Mouse (Mus musculus): ENCODE data around the gene Dpep3. TPM values are rescaled to one million over a fixed set of nuclear protein-coding genes. Genes with fewer than 3 reads are reported as not detected.

The Dpep3 gene
- total RNA-seq, 2 experiments from 2014 or later: not detected

- DNase-seq: no peak
These were observed 43.2 kb downstream of the Dpep3 start for GRCm38 (mm10) chr8:105935863-105936603.

- no peak for DNase-seq
These were observed 44.1 kb downstream of the Dpep3 start for GRCm38 (mm10) chr8:105935105-105935504.

DNA sequence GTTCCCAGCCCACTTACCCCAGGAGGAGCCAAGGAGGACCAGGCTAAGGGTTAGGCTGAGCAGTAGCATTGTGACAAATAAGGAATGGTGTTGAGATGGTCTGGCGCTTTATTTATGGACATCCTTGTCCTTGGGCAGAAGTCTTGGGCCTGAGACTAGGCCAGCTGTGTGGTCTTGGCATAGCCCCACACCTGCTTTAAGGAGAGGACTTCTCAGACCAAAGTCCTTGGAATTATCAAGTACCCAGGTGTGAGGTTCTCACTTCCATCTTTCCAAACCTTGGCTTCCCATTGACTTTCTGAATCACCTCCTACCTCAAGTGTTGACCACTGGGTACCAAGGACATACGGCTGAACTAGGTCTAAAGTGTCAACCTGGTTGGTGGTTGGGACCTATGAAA lies 45.5 kb downstream of the Dpep3 start, which contains the start of gene Ctrl:
Gene Ctrl (minus strand): TSS at position 101 of the 400 bp plus-strand sequence.
- no peak for DNase-seq

DNA sequence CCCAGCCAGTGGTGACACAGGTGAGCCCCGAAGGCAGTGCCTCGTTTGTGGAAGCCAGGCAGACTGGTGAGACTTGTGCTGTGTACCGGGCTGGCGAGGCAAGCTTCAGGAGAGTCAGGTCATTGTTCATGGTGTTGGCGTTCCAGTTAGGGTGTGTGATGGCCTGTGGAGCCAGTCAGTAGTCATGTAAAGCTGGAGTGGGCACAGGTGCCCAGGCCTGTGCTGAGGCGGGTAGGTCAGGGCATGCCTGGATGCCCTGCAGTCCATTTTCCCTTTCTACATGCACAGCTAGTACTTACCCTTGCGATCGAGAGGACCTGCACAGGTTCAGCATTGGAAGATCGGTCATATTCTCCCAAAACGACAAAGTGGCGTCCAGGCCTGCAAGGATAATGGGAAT lies 46.7 kb downstream of the Dpep3 start:
- no peak for DNase-seq

- DNase-seq: no peak
These were observed 48.0 kb downstream of the Dpep3 start for GRCm38 (mm10) chr8:105931271-105931670.

DNA sequence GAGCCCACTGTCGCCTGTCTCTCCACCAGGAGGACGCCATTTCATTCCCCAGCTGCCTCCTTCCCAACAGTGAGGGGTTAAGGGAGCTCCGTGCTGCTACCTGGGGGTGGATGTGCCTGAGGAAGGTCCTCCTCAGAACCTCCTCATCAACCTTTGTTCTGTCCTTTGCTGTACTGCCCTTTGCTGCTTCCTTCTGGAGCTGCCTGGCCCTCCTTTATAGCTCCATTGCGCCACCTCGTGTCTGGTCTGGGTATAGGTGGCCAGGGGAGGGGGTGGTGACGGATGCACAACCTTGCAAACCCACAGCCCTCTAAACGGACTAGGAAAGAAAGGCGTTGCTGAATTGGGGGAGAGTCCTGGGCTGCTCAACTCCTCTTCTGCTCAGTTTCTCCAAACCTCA lies 48.6 kb downstream of the Dpep3 start:
- peak; percentile 82 to 86 for DNase-seq

GRCm38 (mm10) chr8:105925123-105925522 lies 54.1 kb downstream of the Dpep3 start:
- no peak for DNase-seq

Small RNAs within 50 kb of the gene (microRNA-seq; reads per million reads assigned to microRNA genes)
- gene Mir7074: 0 to 0.21 reads per million in 2 experiments

Other genes with a start within 250 kb of the Dpep3 start
- gene Gfod2, start 220.8 kb downstream of the Dpep3 start, total RNA-seq (2021): 10 to 100 TPM; 21.9 to 22.5 TPM
- gene Ranbp10, start 152.1 kb downstream of the Dpep3 start, total RNA-seq (2021): 10 to 100 TPM; 24.4 to 27.6 TPM
- gene Tsnaxip1, start 151.7 kb downstream of the Dpep3 start, total RNA-seq (2021): under 1 TPM in 1 of 2 experiments, not detected in 1; 0.22 TPM
- 10 to 100 TPM; 14.2 to 15.2 TPM for gene Cenpt, start 126.2 kb downstream of the Dpep3 start, total RNA-seq (2021)
- gene Thap11, start 124.3 kb downstream of the Dpep3 start, total RNA-seq (2021): 10 to 100 TPM; 42.2 to 42.3 TPM
- 10 to 100 TPM; 27.6 to 36.3 TPM for gene Nutf2, start 118.8 kb downstream of the Dpep3 start, total RNA-seq (2021)
- 10 to 100 TPM; 59.2 to 68.2 TPM for gene Edc4, start 98.5 kb downstream of the Dpep3 start, total RNA-seq (2021)
- gene Nrn1l, start 85.9 kb downstream of the Dpep3 start, total RNA-seq (2021): 1 to 10 TPM in 1 of 2 experiments, under 1 TPM in 1; 1.00 to 3.0 TPM
- 1 to 10 TPM; 7.7 to 8.3 TPM for gene Pskh1, start 79.0 kb downstream of the Dpep3 start, total RNA-seq (2021)
- 1 to 10 TPM; 1.6 TPM for gene Ctrl, start 45.6 kb downstream of the Dpep3 start, total RNA-seq (2021)
- gene Psmb10, start 41.0 kb downstream of the Dpep3 start, total RNA-seq (2021): 10 to 100 TPM; 57.0 to 69.0 TPM
- 10 to 100 TPM; 41.7 to 45.8 TPM for gene Lcat, start 36.0 kb downstream of the Dpep3 start, total RNA-seq (2021)
- gene Slc12a4, start 13.3 kb downstream of the Dpep3 start, total RNA-seq (2021): 10 to 100 TPM; 20.5 to 20.7 TPM
- gene Dus2, start 11.9 kb upstream of the Dpep3 start, total RNA-seq (2021): 10 to 100 TPM; 18.9 to 22.6 TPM
- gene Dpep2nb, start 26.5 kb upstream of the Dpep3 start, total RNA-seq (2021): under 1 TPM in 1 of 2 experiments, not detected in 1; 0.32 TPM
- gene Ddx28, start 32.5 kb upstream of the Dpep3 start, total RNA-seq (2021): 10 to 100 TPM; 11.5 to 14.6 TPM
- gene Nfatc3, start 79.4 kb upstream of the Dpep3 start, total RNA-seq (2021): 10 to 100 TPM; 11.1 to 11.9 TPM
- gene Esrp2, start 157.5 kb upstream of the Dpep3 start, total RNA-seq (2021): not detected
- 10 to 100 TPM; 23.8 to 26.0 TPM for gene Pla2g15, start 171.0 kb upstream of the Dpep3 start, total RNA-seq (2021)
- gene Slc7a6, start 189.4 kb upstream of the Dpep3 start, total RNA-seq (2021): 10 to 100 TPM; 22.2 to 32.7 TPM
- 10 to 100 TPM; 23.5 to 23.9 TPM for gene Slc7a6os, start 231.5 kb upstream of the Dpep3 start, total RNA-seq (2021)
- 10 to 100 TPM; 33.8 to 36.8 TPM for gene Prmt7, start 231.5 kb upstream of the Dpep3 start, total RNA-seq (2021)

Measured in layer of hippocampus, postnatal 36 days (tissue).